Mouse (Mus musculus) embryonic stem cell, embryonic (primary cell): ENCODE results near the gene Col25a1.

Experiments
- CTCF ChIA-PET, 4 experiments: fragments of 300-600 bp in 2 of 4; fragments of 350-600 bp in 2 of 4; sonication (Branson Sonifier 250); formaldehyde crosslinking; loops; one replicate each; lab custom pipeline; 2022; ENCODE audit warnings: inconsistent platforms in 2 of 4; lab: Charles Lee
- POLR2A ChIA-PET, 4 experiments: fragments of 300-600 bp in 2 of 4; fragments of 350-600 bp in 2 of 4; sonication (Branson Sonifier 250); formaldehyde crosslinking; loops; one replicate each; lab custom pipeline; 2022; ENCODE audit warnings: antibody characterized with exemption in 4 of 4, inconsistent platforms in 1 of 4; lab: Charles Lee

The Col25a1 gene

DNA sequence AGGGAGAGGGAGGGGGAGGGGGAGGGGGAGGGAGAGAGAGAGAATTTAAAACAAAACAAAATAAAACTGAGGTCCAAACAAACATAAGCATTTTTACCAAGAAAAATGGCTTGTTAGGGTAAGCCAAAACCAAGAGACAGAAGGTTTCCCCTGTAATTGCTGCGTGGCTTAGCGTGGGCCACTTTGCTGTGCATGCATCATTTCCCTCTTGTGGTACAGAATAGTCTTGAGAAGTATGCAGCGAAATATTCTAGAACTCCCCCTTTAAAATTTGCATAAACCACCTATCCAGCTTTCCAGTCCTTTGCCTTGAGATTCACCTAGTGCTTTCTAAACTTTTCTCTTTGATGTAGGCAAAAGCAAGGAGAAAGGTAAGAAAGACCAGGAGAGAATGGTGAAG, 21.8 kb downstream of the Col25a1 start:
- ChIA-PET CTCF (no interaction called here), POLR2A (interaction anchor here in 1 of 4 experiments (0.6 kb wide), 2 partner anchors 32 to 396 kb away, joined by 3 to 5 read pairs; no protein-coding TSS in a partner anchor)

DNA sequence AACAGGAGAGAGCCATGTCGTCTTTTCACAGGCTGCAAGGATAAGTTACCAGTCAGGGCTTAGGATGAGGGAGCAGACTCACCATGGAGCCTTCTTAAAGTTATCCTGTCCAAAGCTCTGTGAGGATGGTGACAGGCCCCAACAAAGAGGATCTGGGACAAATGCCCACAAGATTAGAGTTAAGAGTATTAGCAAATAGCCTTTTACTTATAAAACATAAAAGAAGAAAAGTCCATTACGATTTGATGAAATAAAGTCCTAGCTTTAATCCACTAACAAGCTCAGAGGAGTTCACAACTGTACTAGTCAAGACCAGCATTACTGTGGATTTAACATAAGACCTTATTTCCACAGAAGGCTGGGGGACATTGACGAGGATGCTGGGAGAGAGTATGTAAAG, 26.2 kb downstream of the Col25a1 start:
- ChIA-PET CTCF (no interaction called here), POLR2A (interaction anchor here in 1 of 4 experiments (0.7 kb wide), 1 partner anchor 35 kb away, joined by 3 read pairs; no protein-coding TSS in a partner anchor)

DNA sequence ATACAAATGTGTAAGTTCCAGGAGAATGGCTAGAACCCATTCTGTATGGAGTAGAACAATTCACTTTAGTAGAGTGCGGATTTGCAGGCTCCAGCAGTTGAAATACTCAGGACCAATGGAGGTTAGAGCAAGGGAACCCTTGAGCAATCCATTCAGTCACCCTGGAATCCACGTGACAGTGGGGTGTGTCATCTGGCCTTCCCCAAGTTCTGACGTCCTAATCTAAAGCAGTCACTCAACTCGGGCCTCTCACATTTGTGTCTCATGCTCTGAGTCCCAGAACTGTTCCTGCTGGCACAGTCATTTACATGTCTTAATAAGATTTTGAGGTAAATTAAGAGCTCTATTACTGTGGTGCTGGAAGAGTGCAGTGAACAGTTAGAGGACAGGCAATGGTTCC, 28.6 kb downstream of the Col25a1 start:
- POLR2A ChIA-PET, result no interaction called here
- CTCF ChIA-PET, result no interaction called here

DNA sequence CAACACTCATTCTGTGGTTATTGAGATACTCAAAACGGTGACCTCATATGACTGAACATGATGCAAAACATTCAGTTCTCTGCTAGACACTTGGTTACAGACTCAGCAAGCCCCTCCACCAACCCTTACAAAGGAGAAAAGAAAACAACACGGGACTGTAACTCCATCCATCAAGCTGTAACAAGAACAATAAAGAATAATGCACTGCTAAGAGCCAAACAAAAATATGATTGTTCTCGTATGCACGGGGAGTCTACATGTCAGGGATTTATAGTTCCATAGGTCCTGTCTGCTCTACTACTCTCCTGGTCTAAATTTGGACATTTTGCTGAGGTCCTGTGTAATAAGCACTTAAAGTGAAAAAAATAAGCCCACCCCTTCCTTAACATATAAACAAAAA, 29.6 kb downstream of the Col25a1 start:
- CTCF ChIA-PET, result no interaction called here
- POLR2A ChIA-PET, result no interaction called here

DNA sequence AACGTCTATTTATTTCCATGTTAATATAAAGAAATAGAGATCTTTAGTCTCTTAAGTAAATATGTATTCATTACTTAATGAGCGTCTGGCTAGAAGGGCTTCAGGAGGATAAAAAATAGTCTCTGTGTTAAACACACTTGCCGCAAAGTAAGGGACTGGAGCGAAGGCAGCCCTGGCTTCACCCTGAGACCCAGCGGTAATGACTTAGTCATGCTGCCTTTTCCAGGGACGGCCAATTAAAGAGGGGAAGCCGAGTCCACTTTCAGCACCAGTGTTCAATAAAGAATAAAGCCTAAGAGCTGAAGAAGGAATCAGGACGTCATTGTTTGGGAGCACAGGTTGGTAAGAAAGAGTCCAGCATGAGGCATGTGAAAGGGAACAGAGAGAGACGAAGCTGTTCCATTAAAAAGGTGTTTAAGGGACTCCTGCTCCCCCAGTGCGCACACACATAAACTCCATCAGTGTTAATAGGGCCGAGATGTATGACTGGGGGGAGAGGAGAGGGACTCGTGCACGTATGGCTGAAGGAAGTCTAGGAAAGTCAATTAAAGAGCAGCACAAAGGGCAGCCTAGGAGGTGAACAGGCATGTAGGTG, 30.1 kb downstream of the Col25a1 start:
- CTCF ChIA-PET, result no interaction called here
- POLR2A ChIA-PET, result no interaction called here

DNA sequence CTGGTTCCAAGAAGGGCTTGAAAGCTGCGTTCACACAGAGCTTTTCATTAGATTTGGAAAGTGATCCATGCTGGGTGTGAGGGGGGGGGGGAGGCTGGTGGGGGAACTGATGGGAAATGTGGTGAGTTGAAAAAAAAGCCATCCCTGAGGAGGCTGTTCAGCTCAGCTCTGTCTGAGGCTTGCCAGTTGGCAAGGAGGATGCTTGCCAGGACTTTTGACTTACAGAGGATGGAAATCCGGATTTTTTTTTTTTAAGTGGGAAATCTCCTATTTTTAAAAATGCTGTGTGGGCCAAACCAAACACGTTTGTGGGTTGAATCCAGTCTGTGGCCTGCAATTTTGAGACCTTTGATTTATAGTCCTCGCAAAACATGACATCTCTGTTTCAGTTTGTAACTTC, 35.6 kb downstream of the Col25a1 start:
- ChIA-PET CTCF (no interaction called here), POLR2A (no interaction called here)

DNA sequence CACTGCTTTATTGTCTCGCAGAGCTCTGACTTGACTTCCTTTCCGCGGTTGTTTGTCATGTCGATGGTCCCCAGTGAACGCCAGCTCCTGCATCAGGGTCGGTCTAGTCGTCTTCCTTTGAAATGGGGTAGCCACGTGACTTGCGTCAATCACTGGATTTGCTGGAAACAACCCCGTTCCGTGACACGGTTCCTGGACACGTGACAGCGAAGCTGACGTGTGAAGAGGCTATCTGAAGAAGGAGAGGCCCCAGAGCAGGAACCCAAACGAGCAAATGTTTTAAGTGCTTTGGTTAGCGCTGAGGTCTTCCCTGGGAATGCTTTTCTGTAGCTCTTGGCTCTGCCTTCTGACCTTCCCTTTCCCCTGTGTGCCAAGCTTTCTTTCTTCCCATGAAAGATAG, 41.5 kb downstream of the Col25a1 start:
- ChIA-PET CTCF (interaction anchor here in 1 of 4 experiments (1.2 kb wide), 1 partner anchor 12 kb away, joined by 3 read pairs; no protein-coding TSS in a partner anchor), POLR2A (no interaction called here)

DNA sequence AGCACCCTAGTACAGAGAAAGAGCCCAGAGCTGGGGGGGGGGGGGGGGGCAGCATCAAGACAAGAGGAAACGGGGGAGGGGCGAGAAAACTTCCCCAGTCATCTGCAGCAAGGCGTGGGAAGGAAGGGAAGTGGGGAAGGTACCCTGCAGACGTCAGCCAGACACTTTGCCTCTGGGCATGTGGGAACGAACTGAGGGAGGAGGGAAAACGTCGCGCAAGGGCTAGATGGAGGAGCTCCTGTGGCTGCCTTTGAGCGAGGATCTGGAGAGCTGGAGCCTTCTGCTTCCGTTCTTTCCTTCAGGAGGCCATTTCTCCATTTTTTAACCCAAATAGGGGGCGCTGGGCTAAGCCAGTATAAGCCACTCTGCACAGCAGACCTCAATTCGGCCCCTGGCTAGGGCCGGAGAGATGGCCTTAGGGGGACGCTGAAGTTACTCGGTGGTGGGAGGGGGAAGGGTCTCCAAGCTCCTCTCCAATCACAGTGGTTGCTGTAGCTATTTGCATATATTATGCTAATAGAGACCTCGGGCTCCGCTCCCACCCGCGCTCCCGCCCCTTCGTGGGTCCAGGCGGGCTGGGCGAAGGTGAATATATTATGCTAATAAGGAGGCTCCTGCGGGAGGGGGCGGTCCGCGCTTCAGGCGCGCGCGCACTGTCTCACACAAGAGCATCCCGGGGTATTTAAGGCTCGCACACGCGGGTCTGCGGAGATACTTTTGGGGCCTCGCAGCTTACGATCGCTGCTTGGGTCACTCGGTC, 49.1 kb downstream of the Col25a1 start:
- POLR2A ChIA-PET, result interaction anchor here in 1 of 4 experiments (0.6 kb wide), 1 partner anchor 41 kb away, joined by 4 read pairs; no protein-coding TSS in a partner anchor
- CTCF ChIA-PET, result interaction anchor here in 2 of 4 experiments (0.6 to 0.7 kb wide), 3 partner anchors 120 to 757 kb away, joined by 3 to 6 read pairs (median 3); no protein-coding TSS in a partner anchor

DNA sequence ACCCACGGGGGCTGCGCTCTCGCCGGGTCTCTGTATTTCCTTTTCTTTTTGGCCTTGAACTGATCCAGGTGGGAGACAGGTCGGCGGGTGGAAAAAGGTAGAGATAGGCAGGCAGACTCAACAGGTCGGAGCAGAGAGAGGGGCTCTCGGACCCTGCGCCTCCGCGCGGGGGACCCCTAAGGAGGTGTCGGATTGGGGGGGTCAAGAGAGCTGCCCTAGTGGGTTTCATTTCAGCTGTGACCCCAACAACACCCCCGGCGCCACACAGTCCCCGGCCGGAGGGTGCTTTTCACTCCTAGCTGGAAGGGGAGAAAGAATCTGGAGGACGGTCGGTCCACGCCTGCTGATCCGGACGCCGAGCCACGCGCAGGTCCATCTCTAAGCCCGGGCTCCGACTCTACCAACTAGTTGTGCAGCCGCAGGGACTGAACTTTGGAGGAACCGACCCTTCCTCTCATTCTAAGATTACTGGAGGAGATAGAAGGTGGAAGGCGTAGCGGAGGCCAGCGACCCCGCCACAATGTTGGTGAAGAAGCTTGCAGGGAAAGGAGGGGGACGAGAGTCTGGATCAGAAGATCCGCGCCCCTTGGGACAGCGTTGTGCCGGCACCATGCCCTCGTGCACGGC, 49.8 kb downstream of the Col25a1 start:
- ChIA-PET POLR2A (interaction anchor here in 1 of 4 experiments (0.6 to 0.8 kb wide), 3 partner anchors 40 to 1127 kb away, joined by 3 to 4 read pairs (median 3); no protein-coding TSS in a partner anchor), CTCF (interaction anchor here in 1 of 4 experiments (0.6 kb wide), 1 partner anchor 758 kb away, joined by 6 read pairs; no protein-coding TSS in a partner anchor)

DNA sequence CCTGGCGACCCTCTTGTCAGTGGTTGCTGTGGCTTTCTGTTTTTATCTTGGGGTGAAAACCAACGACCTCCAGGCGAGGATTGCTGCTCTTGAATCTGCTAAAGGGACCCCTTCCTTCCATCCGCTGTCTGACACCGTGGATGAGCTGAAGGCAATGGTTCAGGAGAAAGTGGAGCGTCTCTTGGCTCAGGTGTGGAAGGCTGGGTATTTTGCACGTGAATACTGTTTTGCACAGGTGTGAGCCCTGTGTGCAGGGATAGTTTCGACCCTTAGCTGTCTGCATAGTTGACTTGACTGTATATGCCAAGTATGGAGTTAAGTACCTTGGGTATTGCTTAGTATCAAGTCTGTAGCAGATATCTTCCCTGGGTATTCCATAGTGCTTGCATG, 50.3 kb downstream of the Col25a1 start:
- CTCF ChIA-PET, result no interaction called here
- POLR2A ChIA-PET, result interaction anchor here in 1 of 4 experiments (0.6 to 0.8 kb wide), 3 partner anchors 122 to 1127 kb away, joined by 3 read pairs; no protein-coding TSS in a partner anchor

DNA sequence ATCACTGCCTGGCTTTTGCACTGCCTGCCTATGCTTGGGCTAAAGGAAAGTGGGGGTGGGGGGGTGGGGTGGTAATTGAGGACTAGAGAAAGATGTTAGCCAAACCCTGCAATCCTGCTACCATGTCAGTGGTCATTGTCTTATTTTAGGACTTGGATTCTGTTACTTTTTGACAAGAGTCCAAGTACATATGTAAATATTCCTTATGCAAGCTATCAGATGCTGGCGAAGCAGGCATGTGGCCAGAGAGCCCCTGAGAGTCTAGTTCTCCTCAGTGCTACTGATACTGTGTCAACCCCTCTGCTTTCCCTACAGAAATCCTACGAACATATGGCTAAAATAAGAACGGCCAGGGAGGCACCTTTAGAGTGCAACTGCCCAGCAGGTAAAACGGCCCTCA, 51.1 kb downstream of the Col25a1 start:
- ChIA-PET POLR2A (no interaction called here), CTCF (no interaction called here)

DNA sequence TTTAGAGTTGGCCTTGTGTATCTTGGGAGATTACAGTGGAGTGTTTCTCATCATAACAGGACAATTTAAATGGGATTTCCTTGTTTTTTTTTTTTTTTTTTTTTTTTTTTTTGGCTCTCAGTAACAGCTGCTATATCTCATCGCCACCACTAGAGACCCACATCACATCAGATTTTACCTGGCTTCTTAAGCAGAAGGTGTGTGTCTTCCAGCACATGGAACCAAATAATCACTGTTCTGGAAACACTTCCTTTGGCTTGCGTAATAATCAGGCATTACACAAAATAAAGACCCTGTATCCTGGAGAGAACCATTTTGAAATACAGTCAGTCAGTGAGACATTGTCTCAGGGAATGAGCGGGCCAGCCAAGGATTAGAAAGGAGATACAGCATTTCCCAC, 53.8 kb downstream of the Col25a1 start:
- ChIA-PET POLR2A (interaction anchor here in 2 of 4 experiments (0.6 to 1.1 kb wide), 3 partner anchors 31 to 264 kb away, joined by 3 to 5 read pairs (median 3); no protein-coding TSS in a partner anchor), CTCF (interaction anchor here in 3 of 4 experiments (0.6 to 1.2 kb wide), 7 partner anchors 12 to 527 kb away, joined by 3 to 15 read pairs (median 3); no protein-coding TSS in a partner anchor)

DNA sequence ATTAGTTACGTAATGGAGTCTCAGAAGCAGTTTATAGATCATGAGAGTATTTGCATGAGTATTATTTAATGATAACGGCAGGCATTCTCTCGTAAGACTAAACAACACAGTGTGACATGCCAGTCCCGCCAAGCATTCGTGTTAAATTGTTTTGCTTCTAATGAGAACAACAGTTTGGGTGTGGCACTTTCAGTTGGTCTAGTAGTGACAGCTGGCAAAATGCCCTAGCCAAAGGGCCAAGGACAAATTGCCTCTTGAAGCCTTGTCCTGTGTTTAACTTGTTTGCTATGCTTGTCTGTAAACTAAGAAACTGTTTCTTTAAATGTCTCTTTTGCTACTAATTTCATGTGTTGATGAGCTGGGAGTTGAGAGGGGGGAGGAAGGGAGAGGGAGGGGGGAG, 56.3 kb downstream of the Col25a1 start:
- POLR2A ChIA-PET, result no interaction called here
- CTCF ChIA-PET, result interaction anchor here in 1 of 4 experiments (1.0 kb wide), 1 partner anchor 389 kb away, joined by 3 read pairs; no protein-coding TSS in a partner anchor

DNA sequence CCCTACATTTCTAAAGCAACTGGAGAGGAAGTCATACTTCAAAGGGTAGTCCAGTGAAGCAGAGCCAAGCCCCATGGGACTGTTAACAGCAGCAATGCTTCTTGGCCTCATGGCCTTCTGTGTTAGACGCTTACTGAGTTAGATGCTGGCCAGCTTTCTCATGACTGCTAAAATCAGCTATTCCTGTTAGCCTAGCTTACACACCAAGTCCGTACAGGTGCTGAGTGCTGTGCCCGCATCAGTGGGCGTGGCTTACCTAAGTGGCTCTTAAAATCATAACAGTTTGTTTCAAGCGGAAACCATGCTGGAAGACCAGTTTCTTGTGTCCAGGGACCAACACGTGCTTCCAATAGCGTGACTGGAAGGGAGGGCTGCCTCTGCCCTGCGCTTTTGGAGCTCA, 62.1 kb downstream of the Col25a1 start:
- ChIA-PET CTCF (no interaction called here), POLR2A (interaction anchor here in 1 of 4 experiments (0.6 kb wide), 1 partner anchor 36 kb away, joined by 3 read pairs; no protein-coding TSS in a partner anchor)

DNA sequence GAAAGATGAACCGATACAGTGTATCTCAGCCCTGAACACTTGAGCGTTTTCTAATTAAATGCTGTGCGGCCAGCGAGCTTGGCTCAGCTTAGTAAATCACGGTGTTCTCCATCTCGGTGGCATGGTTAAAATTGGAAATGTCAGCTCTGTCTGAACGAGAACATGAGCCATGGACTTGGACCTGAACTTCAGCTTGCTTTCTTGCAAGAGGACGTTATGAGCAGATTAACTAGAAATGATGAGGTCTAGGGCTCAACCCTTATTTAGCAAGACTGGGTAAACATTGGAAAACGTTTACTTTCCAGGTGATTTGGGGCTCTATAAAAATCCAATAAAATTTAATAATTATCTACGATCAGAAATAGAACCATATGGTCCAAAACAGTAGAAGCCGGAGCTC, 83.3 kb downstream of the Col25a1 start:
- CTCF ChIA-PET, result no interaction called here

DNA sequence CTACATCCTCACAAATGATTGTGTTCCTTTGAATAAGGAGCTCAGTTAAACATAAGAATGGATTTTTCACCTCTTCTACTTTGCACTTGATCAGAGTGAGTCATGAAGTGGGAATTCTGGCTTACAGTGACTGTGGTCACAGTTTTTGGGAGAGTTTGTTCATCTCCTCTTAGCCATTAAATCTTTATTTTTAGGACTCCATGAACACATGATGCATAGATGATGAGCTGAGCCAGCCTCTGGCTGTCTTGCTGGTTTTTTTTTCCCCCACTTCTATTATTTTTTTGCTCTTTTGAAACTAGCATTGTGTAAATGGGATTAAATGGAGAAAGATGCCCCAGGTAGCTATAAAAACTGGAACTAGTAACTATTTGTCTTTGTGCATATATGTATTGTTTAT, 84.8 kb downstream of the Col25a1 start:
- ChIA-PET CTCF (no interaction called here), POLR2A (interaction anchor here in 1 of 4 experiments (0.7 kb wide), 1 partner anchor 32 kb away, joined by 3 read pairs; no protein-coding TSS in a partner anchor)

More for the DNA sequence above, 83.3 kb downstream of the Col25a1 start:
- POLR2A ChIA-PET, result no interaction called here

DNA sequence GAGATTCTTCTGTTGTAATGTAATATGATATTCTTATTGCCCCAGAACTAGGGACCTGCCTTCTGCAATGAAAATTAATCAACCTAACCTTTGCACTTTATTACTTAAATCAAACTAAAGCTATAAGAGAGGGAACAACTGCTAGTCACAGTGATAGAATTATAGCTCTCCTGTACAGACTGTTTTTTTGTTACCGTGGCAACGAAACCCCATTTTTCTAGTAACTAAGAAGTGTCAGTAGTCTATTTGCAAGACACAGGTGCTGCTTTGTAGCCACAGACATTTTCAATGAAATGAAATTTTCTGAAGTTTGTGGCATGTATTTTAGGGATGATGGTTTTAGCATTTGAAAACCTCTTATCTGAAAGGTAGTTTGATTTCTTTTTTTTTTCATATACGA, 85.3 kb downstream of the Col25a1 start:
- CTCF ChIA-PET, result no interaction called here

DNA sequence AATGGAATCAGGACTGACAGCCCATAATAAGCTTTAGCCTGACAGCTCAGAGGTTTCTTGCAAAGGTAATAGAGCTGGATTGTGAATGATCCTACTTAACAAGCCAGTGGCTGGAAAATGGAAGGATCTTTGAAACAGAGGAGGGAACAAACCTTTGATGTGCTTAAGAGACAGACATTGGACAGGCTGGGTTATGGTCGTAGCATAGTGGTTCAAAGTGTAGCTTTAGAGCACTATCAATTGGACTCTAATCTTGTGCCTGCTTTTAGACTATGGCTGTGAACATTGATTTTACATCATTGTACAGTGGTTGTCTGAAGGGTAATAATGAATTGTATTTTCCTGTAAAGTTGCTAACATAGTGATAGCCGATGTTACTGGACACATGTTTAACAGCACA, 86.4 kb downstream of the Col25a1 start:
- ChIA-PET POLR2A (no interaction called here), CTCF (no interaction called here)

More for the DNA sequence above, 85.3 kb downstream of the Col25a1 start:
- POLR2A ChIA-PET, result interaction anchor here in 2 of 4 experiments (0.6 to 0.7 kb wide), 2 partner anchors 32 to 969 kb away, joined by 3 to 8 read pairs; no protein-coding TSS in a partner anchor

DNA sequence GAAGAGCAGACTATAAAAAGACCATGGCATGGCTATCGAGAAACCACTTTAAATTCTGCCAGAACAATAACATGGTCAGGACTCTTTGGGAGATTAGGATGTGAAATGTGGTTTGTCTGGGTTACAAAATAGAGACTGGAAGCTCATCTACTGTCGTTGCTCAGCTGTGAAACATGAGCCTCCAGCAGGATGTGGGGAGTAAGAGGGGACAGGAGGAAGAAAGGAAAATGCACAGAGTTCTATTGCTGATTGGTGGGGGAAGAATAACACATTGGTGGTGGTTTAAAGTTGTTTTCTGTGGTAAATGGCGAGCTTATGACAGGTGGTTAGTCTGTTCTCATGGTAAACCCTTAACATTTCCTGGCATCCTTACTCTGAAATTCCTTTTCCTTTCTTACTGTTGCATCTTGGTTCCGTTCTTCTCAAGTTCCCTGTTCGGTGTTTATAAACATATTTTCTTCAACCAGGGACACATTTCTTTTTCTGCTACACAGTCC, 87.0 kb downstream of the Col25a1 start:
- ChIA-PET CTCF (no interaction called here), POLR2A (no interaction called here)
